Mouse (Mus musculus) heart, postnatal 0 days (tissue): ENCODE measurements around the gene Lrrc8e. TPM values are rescaled to one million over a fixed set of nuclear protein-coding genes. Genes with fewer than 3 reads are reported as not detected.

ENCODE experiments used
- ATAC-seq: fragments of 200-750 bp; cut with Nextera tagmentation; 2 replicates; pipeline ENCODE4 v1.8.0; 2017; ENCODE audit warnings: low read depth, moderate number of reproducible peaks, moderate library complexity; ENCODE audit not compliant: insufficient read depth
- DNase-seq: peaks from one replicate; pipeline ENCODE4 v3.0.0-alpha.2; 2016; ENCODE audit warnings: low spot score
- H3K27ac ChIP-seq: fragments of 300-500 bp; sonication (generic); 2 replicates; pipeline ENCODE4 v1.5.1; 2014; ENCODE audit warnings: low read depth, mild to moderate bottlenecking
- H3K27me3 ChIP-seq: fragments of 300-500 bp; sonication (generic); 2 replicates; pipeline ENCODE4 v1.6.1; 2014; ENCODE audit warnings: low read length, mixed read lengths; ENCODE audit not compliant: control insufficient read depth, insufficient read depth
- H3K36me3 ChIP-seq: fragments of 300-500 bp; sonication (generic); replicated peaks from 2 replicates; pipeline ENCODE4 v1.6.1; 2014; ENCODE audit warnings: low read length, mixed read lengths; ENCODE audit not compliant: control insufficient read depth, insufficient read depth
- H3K4me1 ChIP-seq: fragments of 300-500 bp; sonication (generic); 2 replicates; pipeline ENCODE4 v1.6.1; 2014; ENCODE audit warnings: antibody characterized with exemption; ENCODE audit not compliant: control insufficient read depth, insufficient read depth
- H3K4me2 ChIP-seq: fragments of 300-500 bp; sonication (generic); 2 replicates; pipeline ENCODE4 v1.6.1; 2014; ENCODE audit warnings: low read depth, mild to moderate bottlenecking, low read length, moderate library complexity
- H3K4me3 ChIP-seq: fragments of 300-500 bp; sonication (generic); 2 replicates; pipeline ENCODE4 v1.5.1; 2014; ENCODE audit warnings: low read depth, low read length
- H3K9ac ChIP-seq: fragments of 300-500 bp; sonication (generic); replicated peaks from 2 replicates; pipeline ENCODE4 v1.6.1; 2014; ENCODE audit warnings: low read depth, low read length, mixed read lengths
- H3K9me3 ChIP-seq: fragments of 300-500 bp; sonication (generic); replicated peaks from 2 replicates; pipeline ENCODE4 v1.6.1; 2016; ENCODE audit warnings: low read length; ENCODE audit not compliant: control insufficient read depth
- CTCF ChIP-seq: IDR thresholded peaks from 2 replicates; pipeline ENCODE4 v1.5.1; 2016; ENCODE audit warnings: antibody characterized with exemption, control low read depth, low read depth
- EP300 ChIP-seq: IDR thresholded peaks from 2 replicates; pipeline ENCODE4 v1.6.1; 2016; ENCODE audit warnings: antibody characterized with exemption, low read depth
- WGBS: fragments of 180-500 bp; shearing (Covaris S2); extraction: QIAGEN DNeasy Blood & Tissue Kit; methylation state at CpG from one replicate; pipeline ENCODE4 v1.1.7; 2014; 5-methylcytosine and 5-hydroxymethylcytosine counted together
- polyA plus RNA-seq: library from polyadenylated mRNA; unstranded; fragments of >200 nt; fragmentation: Nextera tagmentation; extraction: Ambion mirVana; gene quantifications from 2 replicates; pipeline ENCODE4 v1.2.1, GENCODE M21; 2015
- total RNA-seq: library from RNA; depleted of rRNA; stranded (reverse); fragments of >200 nt; gene quantifications from 2 replicates; pipeline ENCODE4 v1.2.3, GENCODE M21; 2014; ENCODE audit warnings: low replicate concordance

The Lrrc8e gene
- total and polyA plus RNA-seq, 2 experiments from 2014 or later, result 0.08 TPM

DNA sequence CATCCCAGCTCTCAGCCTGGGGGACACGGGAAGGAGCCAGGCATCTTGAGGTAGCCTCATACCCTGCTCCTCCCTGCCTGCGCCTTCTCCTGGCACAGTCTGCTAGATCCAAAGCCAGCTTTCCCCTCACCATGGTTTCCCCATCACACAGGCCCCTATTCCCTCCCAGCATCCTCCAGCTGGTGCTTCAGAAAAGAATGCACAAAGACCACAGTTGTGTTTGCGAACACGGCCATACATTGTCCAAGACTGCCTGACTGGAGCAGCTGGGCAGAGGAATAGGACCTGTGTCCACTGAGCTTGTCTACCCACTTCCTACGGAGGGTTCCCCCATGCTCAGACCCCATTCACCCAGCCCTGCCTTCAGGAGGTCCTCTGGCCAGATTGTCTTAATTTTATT lies 34.3 kb upstream of the Lrrc8e start:
- WGBS, result 80% methylated on average over 5 of the region's 5 CpGs

GRCm38 (mm10) chr8:4192807-4193587 lies 33.6 kb upstream of the Lrrc8e start:
- Histone ChIP-seq H3K9me3 (no peaks in the 10 kb centered on the region), H3K4me1 (no peaks in the 10 kb centered on the region), H3K27me3 (no peaks in the 10 kb centered on the region), H3K4me3 (no peak overlapping the region), H3K27ac (no peak overlapping the region), H3K4me2 (no peak overlapping the region), H3K36me3 (peaks cover 5% of the 10 kb centered on the region; the same call in 1 of the 2 replicates), H3K9ac (no peak overlapping the region)
- DNase-seq (peak; percentile 83), ATAC-seq (peak; percentile 90)
- TF ChIP-seq EP300 (no peak), CTCF (peak; percentile 85)
- WGBS, result 12% methylated on average over 18 of the region's 18 CpGs

More for the DNA sequence above, 34.3 kb upstream of the Lrrc8e start:
- Histone ChIP-seq H3K9me3 (no peaks in the 10 kb centered on the region), H3K27me3 (no peaks in the 10 kb centered on the region), H3K4me2 (no peak overlapping the region), H3K4me3 (no peak overlapping the region), H3K27ac (no peak overlapping the region), H3K9ac (no peak overlapping the region), H3K36me3 (peaks cover 11% of the 10 kb centered on the region), H3K4me1 (no peaks in the 10 kb centered on the region)
- TF ChIP-seq EP300, result no peak
- no peak for TF ChIP-seq CTCF
- ATAC-seq (no peak), DNase-seq (no peak)

DNA sequence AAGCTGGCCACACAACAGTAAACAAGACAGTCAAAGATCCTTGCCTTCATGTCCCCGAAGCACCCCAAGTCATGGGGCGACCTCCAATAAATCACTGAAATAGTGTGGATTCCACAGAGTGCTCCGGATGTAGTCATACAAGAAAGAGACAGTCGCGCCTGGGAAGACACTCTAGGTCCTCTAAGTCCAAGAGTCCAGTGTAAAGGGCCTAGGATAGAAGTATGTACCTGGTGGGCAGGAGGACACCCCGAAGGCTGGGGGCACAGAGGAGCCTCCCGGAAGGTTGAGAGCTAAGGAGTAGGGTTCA lies 33.1 kb upstream of the Lrrc8e start:
- DNase-seq (no peak), ATAC-seq (no peak)
- TF ChIP-seq EP300 (no peak), CTCF (no peak)
- Histone ChIP-seq H3K4me1 (no peaks in the 10 kb centered on the region), H3K36me3 (no peaks in the 10 kb centered on the region), H3K9me3 (no peaks in the 10 kb centered on the region), H3K27ac (no peak overlapping the region), H3K4me2 (no peak overlapping the region), H3K9ac (no peak overlapping the region), H3K27me3 (no peaks in the 10 kb centered on the region), H3K4me3 (no peak overlapping the region)
- WGBS, result 60% methylated on average over 7 of the region's 7 CpGs

GRCm38 (mm10) chr8:4201321-4201720 lies 25.3 kb upstream of the Lrrc8e start:
- no peak overlapping the region for H3K4me2 ChIP-seq
- no peak overlapping the region for H3K4me3 ChIP-seq
- WGBS, result 56% methylated on average over 2 of the region's 2 CpGs
- no peak for TF ChIP-seq EP300
- no peak for TF ChIP-seq CTCF
- H3K9ac ChIP-seq, result no peak overlapping the region
- ATAC-seq (no peak), DNase-seq (no peak)
- H3K9me3 ChIP-seq, result no peaks in the 10 kb centered on the region
- peaks cover 23% of the 10 kb centered on the region for H3K27me3 ChIP-seq
- no peaks in the 10 kb centered on the region for H3K4me1 ChIP-seq
- no peak overlapping the region for H3K27ac ChIP-seq
- H3K36me3 ChIP-seq, result peaks cover 7% of the 10 kb centered on the region; the same call in 1 of the 2 replicates

DNA sequence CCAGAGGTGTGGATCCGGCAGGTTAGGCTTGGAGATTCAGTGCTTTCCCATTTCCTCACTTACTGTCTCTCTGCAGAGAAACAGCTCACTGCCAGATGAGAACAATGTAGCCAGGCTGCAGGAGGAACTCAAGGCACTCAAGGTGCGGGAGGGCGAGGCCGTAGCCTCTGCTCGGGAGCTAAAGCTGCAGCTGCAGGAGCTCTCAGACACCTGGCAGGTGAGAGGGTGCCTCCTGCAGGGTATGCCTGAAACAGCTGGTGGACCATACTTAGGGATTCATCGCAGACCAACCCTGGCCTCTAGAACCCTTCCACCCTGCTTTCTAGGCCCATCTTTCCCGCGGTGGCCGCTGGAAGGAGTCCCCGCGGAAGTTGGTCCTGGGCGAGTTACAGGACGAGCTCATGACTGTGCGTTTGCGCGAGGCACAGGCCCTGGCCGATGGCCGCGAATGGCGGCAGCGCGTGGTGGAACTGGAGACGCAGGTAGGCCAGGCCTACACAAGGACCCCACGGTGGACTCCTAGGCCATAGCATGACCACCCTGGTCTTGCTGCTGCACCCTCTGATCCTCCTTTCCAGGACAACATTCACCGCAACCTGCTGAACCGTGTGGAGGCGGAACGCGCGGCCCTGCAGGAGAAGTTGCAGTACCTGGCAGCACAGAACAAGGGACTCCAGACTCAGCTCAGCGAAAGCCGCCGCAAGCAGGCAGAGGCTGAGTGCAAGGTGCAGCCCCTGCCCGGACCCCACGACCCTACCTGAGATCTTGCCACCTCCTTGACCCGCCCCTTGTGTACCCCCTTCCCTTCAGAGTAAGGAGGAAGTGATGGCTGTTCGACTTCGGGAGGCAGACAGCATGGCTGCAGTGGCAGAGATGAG lies 21.1 kb upstream of the Lrrc8e start:
- peaks cover 24% of the 10 kb centered on the region for H3K27me3 ChIP-seq

More for the DNA sequence above, 21.1 kb upstream of the Lrrc8e start:
- 41% methylated on average over 38 of the region's 38 CpGs for WGBS
- TF ChIP-seq CTCF (no peak), EP300 (no peak)
- H3K4me3 ChIP-seq, result no peak overlapping the region
- peaks cover 7% of the 10 kb centered on the region; the same call in 1 of the 2 replicates for H3K36me3 ChIP-seq
- H3K4me2 ChIP-seq, result no peak overlapping the region
- no peak overlapping the region for H3K9ac ChIP-seq
- H3K27ac ChIP-seq, result no peak overlapping the region
- no peaks in the 10 kb centered on the region for H3K9me3 ChIP-seq
- H3K4me1 ChIP-seq, result 0 out of 2 replicates have a peak, but pooled peaks cover 4% of the 10 kb centered on the region
- DNase-seq (no peak), ATAC-seq (no peak)
